Mouse (Mus musculus): ENCODE measurements at regions not wholly inside any gene's neighbourhood (a gene's known extent, or its start where the extent isn't known, plus 50 kb on each side); places are given as distances from the start of the nearest gene placed in this dataset.

DNA sequence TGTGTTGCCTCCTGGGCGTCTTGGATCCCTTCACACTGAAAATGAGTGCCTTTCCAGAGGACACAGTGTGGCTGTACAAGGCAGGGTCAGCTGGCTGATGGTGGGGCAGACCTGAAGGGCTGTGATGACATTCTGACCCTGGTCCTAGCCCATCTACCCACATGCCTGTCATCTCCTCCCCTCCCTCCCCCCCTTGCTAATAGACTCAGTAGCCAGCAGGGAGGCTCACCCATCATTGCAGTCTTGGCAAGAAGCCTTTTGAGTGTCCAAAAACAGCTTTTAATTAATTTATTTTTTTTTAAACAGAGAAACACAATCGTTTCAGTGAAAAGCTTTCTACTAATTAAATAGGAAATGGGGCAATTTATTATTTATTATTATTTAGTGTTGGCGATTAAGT is 67.0 kb upstream of the Ssx2ip start:
- no peak for DNase-seq (ENCODE audit: low spot score in 2 of 2)

DNA sequence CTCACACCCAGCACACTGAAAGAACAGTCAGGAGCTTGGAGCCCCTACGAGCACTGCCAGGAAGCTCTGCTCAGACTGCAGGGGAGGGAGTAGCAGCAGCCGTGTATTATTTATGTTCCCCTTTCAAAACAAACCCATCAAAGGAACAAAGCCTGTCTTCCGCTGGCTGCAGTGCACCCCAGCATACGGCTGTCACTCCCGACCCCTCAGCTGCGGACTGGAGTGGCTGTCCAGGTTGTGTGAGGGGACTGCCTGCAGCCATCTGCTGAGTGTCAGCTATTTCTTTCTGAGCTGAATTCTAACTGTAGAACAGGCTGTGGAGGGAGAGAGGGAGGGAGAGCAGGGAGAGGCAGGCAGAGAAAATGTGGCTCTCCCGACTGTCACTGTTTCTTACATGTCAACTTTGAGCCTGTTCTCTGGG is 66.6 kb upstream of the Ssx2ip start:
- DNase-seq (ENCODE audit: low spot score in 2 of 2) = peak in 1 of 2 experiments; percentile 33

DNA sequence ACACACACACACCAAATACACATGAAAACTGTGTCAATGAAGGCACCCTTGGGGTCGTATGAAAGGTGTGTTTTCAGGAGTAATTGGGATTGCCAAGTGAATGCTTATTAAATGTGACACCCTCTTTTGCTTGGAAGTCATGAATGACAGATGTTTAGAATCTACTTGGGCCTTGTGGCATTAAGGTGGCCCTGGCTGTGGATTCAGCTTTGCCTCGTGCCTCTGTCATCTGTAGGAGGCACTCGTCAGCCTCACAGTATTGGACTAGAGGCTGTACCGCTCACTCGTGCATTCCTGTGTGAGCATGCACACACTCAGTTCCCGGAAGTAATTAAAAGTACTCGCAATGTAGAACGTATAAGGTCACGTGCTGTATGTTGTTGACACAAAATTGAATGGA is 66.0 kb upstream of the Ssx2ip start:
- no peak for DNase-seq (ENCODE audit: low spot score in 2 of 2)

GRCm38 (mm10) chr3:146340316-146341055 is 64.0 kb upstream of the Ssx2ip start:
- no peak for DNase-seq (ENCODE audit: low spot score in 2 of 2)

- DNase-seq (ENCODE audit: low spot score in 2 of 2) = no peak
Measured at GRCm38 (mm10) chr3:146341652-146342340, 62.6 kb upstream of the Ssx2ip start.

DNA sequence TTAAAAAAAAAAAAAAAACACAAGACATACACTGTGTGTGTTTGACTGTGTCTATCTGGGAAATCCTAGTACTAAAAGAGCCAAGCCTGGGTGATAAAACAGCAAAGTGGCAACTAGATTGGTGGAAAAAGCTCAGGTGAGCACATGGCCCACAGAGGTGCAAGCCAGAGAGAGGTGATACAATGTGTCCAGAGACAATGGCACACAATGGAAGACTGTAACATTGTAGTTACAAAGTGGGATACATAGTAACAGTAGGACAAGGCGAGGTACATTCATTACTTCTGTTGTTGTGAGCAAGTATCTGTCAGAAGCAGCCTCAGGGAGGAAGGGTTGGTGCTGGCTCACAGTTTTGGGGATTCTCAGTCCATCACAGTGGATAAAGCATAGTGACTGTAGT is 61.7 kb upstream of the Ssx2ip start:
- no peak for DNase-seq (ENCODE audit: low spot score in 2 of 2)

DNA sequence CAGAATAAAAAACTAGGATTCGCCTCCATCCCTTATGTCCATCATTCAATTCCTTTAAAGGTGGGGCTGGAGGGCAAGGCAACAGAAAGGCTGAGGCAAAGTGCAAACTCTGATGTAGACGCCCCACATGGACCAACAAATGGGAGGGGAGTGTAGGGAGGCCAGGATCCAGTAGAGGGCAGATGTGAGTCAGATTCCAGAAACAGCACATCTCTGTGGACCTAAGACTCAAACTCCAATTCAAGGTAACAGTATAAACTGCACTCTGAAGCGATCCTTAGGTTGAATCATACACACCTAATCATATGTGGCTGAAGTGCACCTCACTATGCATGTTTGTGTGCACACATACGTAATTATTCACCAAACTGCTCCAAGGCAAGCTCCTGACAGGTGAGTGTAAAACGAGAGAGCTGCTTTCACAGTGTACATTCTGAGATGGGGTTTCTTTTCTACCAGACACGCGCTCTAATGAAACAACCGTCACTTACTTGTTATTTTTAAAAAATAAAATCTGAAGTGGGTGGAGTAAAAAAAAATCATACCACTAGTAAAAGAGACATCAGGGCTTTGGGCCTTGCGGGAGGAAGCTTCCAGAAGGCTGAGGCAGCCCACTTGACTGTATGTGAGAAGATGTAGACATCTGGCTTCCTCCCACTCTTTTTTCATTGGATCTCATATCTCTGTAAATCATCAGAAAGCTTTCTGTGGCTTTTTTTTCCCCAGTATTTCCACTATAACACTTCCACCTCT is 60.6 kb upstream of the Ssx2ip start:
- peak; percentile 59 to 78 for DNase-seq (ENCODE audit: low spot score in 2 of 2)

DNA sequence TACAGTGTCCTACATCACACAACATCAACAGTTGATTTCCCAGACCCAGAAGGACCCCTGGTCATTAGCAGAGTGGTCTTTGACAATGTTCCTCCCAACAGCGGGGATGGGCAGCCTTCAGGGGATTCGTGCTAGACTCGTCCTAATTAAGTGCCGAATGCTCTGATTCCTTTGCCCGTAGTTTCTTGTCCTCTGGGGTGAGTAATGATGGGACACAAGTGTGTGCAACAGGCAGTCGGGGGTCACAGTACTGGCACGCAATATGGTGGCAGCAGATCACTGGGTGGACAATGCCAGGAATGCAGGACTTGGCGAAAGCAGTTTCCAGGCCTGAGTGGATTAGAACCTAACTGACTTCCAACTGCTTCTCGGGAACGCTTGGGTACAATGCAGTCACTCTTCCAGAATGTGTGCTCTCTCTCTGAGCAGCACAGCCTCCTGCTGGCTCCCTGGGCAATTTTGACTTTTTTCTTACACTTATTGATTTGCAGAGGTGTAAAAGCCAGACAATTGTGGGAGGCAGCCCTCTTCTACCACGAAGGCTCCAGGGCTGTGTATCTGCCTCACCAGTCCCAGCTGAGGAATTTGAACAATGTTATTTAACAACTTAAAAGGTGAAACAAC is 59.9 kb upstream of the Ssx2ip start:
- DNase-seq (ENCODE audit: low spot score in 2 of 2) = no peak

DNA sequence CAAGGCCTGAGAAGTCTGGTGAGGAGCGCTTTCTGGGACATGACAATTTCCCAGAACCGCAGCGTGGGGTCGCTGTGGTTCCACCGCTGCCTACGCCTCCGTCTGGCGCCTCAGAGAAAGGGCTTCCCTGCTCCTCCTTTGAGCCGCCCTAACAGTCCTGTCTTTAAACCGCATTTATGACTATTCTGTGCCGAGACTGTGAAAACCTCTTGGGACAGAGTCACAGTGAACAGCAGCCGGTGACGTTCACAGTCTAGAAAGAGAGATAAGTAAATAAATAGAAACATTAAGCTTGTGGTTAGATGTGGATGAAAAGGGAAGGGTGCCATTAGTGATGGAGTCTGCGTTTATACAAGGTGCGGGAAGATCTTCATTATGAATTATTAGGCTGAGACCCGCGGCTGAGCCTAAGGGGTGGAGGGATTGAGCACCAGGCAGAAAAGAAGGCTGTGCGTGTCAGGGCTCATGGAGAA is 59.1 kb upstream of the Ssx2ip start:
- peak; percentile 45 to 50 for DNase-seq (ENCODE audit: low spot score in 2 of 2)

DNA sequence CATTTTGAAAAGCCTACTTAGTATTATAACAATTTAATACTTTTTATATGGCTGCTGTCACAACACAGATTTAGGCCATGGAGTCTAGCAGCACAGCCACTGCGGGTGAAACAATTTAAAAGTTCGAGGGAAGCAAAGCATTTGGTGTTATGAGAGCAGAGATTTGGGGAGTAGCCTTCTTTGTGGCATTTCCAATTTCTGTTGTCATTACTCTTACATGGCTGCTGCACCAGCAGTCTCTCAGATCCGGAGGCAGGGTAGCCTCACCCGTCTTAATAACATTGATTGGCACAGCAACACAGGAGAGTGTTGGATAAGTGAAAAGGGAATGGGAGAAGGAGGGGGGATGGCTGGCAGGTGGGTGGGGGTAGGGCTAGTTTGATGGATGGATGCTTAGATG is 58.5 kb upstream of the Ssx2ip start:
- no peak for DNase-seq (ENCODE audit: low spot score in 2 of 2)

- DNase-seq (ENCODE audit: low spot score in 2 of 2) = no peak
Measured at GRCm38 (mm10) chr3:146347311-146347710, 57.1 kb upstream of the Ssx2ip start.

DNA sequence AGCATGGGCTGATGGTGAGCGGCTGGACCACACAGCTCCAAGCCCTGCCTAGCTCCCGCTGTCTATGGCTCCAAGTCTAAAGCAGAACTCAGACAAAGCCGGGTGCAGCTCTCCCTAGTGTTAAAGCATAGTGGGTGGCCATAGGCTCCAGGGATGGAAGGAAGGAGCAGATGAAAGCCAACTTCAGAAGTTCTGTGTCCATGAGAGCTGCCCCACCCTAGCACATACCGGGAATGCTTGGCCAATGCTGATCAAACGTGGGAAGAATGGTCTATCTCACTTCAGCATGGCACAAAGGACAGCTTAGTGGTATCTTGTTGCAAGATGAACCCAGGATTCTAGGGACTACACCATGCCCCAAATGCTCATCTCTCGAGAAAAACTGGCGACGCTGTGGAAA is 55.5 kb upstream of the Ssx2ip start:
- no peak for DNase-seq (ENCODE audit: low spot score in 2 of 2)

GRCm38 (mm10) chr3:146349393-146349792 is 55.0 kb upstream of the Ssx2ip start:
- no peak for DNase-seq (ENCODE audit: low spot score in 2 of 2)

DNA sequence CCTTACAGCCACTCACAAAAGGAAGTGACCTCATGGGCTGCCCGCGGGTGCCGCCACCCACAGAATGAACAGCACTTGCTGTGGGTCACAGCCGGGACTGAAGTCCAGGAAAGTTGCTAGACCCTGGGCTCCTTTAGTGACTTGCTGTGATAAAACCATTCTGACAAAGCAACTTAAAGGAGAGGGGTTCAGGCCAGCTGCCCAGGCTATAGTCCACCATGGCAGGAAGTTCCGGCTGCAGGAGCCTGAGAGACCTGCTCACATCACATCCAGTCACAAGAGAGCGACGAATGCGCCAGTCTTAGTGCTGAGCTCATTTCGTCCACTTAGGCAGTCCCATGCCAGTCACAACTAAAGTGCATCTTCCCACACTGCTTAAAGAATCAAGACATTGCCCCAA is 54.3 kb upstream of the Ssx2ip start:
- no peak for DNase-seq (ENCODE audit: low spot score in 2 of 2)

DNA sequence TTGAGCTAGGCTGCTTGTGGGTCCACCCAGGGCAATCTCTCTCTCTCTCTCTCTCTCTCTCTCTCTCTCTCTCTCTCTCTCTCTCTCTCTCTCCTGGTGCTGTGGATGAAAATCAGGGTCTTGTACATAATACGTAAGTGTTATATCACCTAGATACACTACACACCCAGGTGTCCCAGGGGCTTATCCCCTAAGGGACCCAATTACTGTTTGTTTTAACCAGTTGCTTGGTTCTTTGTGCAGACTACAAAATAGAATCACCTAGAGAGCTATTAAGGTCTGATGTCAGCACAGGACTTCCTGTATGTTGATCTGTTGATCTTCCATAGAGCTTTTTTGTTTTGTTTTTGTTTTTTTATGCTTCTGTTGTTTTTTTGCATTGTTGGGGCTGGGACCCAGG is 53.0 kb upstream of the Ssx2ip start:
- DNase-seq (ENCODE audit: low spot score in 2 of 2) = no peak

DNA sequence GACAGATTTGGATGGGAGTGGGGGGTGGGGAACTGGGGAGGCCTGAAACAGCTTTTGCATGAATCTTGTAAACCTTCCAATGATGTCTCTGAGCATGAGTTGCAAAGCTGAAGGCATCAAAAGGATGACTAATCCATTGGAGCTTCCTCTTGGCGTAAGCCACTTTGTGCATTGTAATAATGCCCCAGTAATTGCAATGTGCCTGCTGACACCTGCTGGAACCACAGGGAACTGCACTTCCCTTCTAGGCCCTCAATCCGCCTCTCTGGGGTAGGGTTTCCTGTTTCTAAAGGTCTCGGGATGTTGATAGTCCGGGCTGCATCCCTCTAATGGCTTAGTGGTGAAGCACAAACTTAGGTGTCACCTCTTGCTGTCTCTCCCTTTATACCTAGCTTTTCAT is 52.3 kb upstream of the Ssx2ip start:
- DNase-seq (ENCODE audit: low spot score in 2 of 2) = no peak

- DNase-seq (ENCODE audit: low spot score in 2 of 2) = no peak
Measured at GRCm38 (mm10) chr3:146353961-146354360, 50.5 kb upstream of the Ssx2ip start.

Data from left cerebral cortex, adult 8-10 months (tissue).